Mouse (Mus musculus): ENCODE data around the gene Akr1b8.

DNA sequence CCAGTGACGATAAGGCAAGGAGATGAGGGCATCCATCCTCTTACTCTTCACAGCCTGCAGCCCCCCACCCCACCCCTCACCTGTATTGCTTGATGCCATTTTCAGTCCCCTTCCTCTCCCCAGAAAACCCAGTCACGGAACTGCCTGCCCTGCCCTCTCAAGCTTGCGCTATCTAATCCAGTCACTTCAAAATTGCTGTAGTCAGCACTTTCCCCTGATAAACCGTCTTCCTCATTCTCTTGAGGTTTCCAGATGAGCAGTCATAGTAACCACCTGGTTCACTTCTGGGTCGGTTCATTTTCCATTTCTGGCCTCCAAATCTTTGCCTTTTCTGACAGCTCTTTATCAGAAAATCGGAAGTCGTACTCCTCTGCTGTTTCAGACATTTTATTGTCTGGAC lies 19.9 kb downstream of the Akr1b8 start:
- TF ChIP-seq CTCF (conservative IDR thresholded peaks at IDR 0.05; ENCODE audit: low read length) (no peak), NANOG (IDR thresholded peaks at IDR 0.05; ENCODE audit: borderline replicate concordance, low read length) (no peak)

Measured in E14TG2a.4 (cell line).